Mouse (Mus musculus): Measurements from ENCODE around the gene Phldb2.

DNA sequence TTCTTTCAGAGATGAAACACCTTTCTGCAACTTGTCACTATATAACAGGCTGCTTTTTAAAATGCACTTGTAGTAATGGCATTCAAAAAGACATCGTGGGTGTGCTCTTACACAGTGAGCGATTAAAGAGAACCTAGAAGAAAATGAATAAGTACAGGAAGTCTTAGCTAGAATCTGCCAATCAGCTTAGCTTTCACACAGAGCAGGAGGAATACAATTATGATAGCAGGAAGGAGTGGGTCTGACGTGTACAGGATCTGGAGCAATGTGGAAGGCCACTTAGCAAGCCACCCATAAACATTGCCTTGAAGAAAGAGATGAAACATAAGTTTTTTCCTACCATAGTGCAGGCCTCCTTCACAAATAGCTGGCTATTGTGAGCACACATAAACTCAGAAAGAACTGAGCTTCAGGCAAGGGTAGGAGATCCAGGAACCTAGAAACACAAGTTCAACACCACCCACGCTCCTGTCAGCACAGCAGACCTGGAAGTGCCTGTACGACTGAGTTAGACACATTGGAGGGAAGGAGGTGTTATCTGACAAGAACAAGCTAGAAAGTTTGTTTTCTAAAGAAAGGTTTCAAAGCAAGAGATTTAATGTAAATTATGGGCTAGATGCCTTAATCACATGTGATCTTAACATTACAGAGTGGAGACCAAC lies 238.8 kb downstream of the Phldb2 start:
- no peak for TF ChIP-seq ZKSCAN1 (IDR thresholded peaks at IDR 0.05; ENCODE audit: borderline replicate concordance, low read depth, low read length)
- TF ChIP-seq POLR2A (IDR thresholded peaks at IDR 0.05; ENCODE audit: low read depth, low read length) = no peak
- no peak for TF ChIP-seq CTCF (conservative IDR thresholded peaks at IDR 0.05 in 1 of 2, IDR thresholded peaks at IDR 0.05 in 1 of 2; ENCODE audit: low read depth in 2 of 2, low read length in 2 of 2)
- no peak for TF ChIP-seq SIN3A (IDR thresholded peaks at IDR 0.05; ENCODE audit: low read length)
- TF ChIP-seq POLR2AphosphoS2 (IDR thresholded peaks at IDR 0.05; ENCODE audit: low read depth, low read length) = no peak
- no peak for TF ChIP-seq ZC3H11A (IDR thresholded peaks at IDR 0.05; ENCODE audit: low read depth, low read length)
- no peak for TF ChIP-seq CHD2 (IDR thresholded peaks at IDR 0.05; ENCODE audit: low read length)
